Mouse (Mus musculus): Measurements from ENCODE around the gene Ang5.
"Not testable (repeated sequence)": the region's sequence is repeated elsewhere in the genome, so short reads cannot be mapped to it uniquely, and the experiment has no call there.

- TF ChIP-seq CTCF (IDR thresholded peaks at IDR 0.05; ENCODE audit: control insufficient read depth, insufficient read depth, insufficient read length); USF1 (IDR thresholded peaks at IDR 0.05; ENCODE audit: low read depth): not testable (repeated sequence)
Measured at GRCm38 (mm10) chr14:44008021-44008420, 51.2 kb downstream of the Ang5 start.

Data from C2C12 (cell line).